Mouse (Mus musculus): ENCODE measurements around the gene Dnajb9. TPM values are rescaled to one million over a fixed set of nuclear protein-coding genes. Genes with fewer than 3 reads are reported as not detected.
"Not testable (repeated sequence)": the region's sequence is repeated elsewhere in the genome, so short reads cannot be mapped to it uniquely, and the experiment has no call there.

Dnajb9 gene
- polyA plus RNA-seq, 1 experiment from 2014 or later: 22.3 TPM

GRCm38 (mm10) chr12:44221070-44221469, 10.9 kb upstream of the Dnajb9 start, which contains the start of gene Pnpla8:
Pnpla8 (plus strand) TSS chr12:44221370.
- Histone ChIP-seq H3K4me3 (ENCODE audit: low read depth, low read length) (peak within 1 kb of the TSS; percentile 56), H3K4me2 (ENCODE audit: low read depth, low read length) (peak within 1 kb of the TSS; percentile 69), H3K27me3 (ENCODE audit: control insufficient read depth, insufficient read depth, low read depth, low read length) (peaks cover 11% of the 10 kb centered on the region), H3K9ac (ENCODE audit: low read depth, low read length) (peak within 1 kb of the TSS; percentile 37; the same call in 1 of the 2 replicates)
- not testable (repeated sequence) for H3K9me3 ChIP-seq (replicated peaks; ENCODE audit: control insufficient read depth, low read length); ATAC-seq (ENCODE audit: low read depth); H3K36me3 ChIP-seq (ENCODE audit: control insufficient read depth, insufficient read depth); H3K27ac ChIP-seq (ENCODE audit: low read length); H3K4me1 ChIP-seq (ENCODE audit: control insufficient read depth, low read depth, low read length)
- 65% methylated on average over 2 of the region's 2 CpGs for WGBS (ENCODE audit: insufficient replicate concordance)

GRCm38 (mm10) chr12:44211555-44211954, 1.4 kb upstream of the Dnajb9 start:
- 70% methylated on average over 3 of the region's 3 CpGs for WGBS (ENCODE audit: insufficient replicate concordance)
- no peak for ATAC-seq (ENCODE audit: low read depth)
- Histone ChIP-seq H3K4me3 (ENCODE audit: low read depth, low read length) (no peak overlapping the region), H3K9me3 (replicated peaks; ENCODE audit: control insufficient read depth, low read length) (no peaks in the 10 kb centered on the region), H3K4me1 (ENCODE audit: control insufficient read depth, low read depth, low read length) (peaks cover 5% of the 10 kb centered on the region), H3K9ac (ENCODE audit: low read depth, low read length) (no peak overlapping the region), H3K27me3 (ENCODE audit: control insufficient read depth, insufficient read depth, low read depth, low read length) (no peaks in the 10 kb centered on the region), H3K36me3 (ENCODE audit: control insufficient read depth, insufficient read depth) (no peaks in the 10 kb centered on the region), H3K4me2 (ENCODE audit: low read depth, low read length) (no peak overlapping the region), H3K27ac (ENCODE audit: low read length) (no peak overlapping the region)

GRCm38 (mm10) chr12:44209141-44209823, 844 bp downstream of the Dnajb9 start:
- H3K4me3 ChIP-seq (ENCODE audit: low read depth, low read length): peak overlapping the region; percentile 91
- peaks cover 5% of the 10 kb centered on the region for H3K4me1 ChIP-seq (ENCODE audit: control insufficient read depth, low read depth, low read length)
- peak; percentile 1; the same call in 1 of the 2 replicates for ATAC-seq (ENCODE audit: low read depth)
- peak overlapping the region; percentile 77 for H3K27ac ChIP-seq (ENCODE audit: low read length)
- no peaks in the 10 kb centered on the region for H3K27me3 ChIP-seq (ENCODE audit: control insufficient read depth, insufficient read depth, low read depth, low read length)
- H3K36me3 ChIP-seq (ENCODE audit: control insufficient read depth, insufficient read depth): no peaks in the 10 kb centered on the region; the same call in 1 of the 2 replicates
- peak overlapping the region; percentile 87 for H3K9ac ChIP-seq (ENCODE audit: low read depth, low read length)
- under 1% methylated on average over 37 of the region's 37 CpGs for WGBS (ENCODE audit: insufficient replicate concordance)
- no peaks in the 10 kb centered on the region for H3K9me3 ChIP-seq (replicated peaks; ENCODE audit: control insufficient read depth, low read length)
- peak overlapping the region; percentile 96 for H3K4me2 ChIP-seq (ENCODE audit: low read depth, low read length)

GRCm38 (mm10) chr12:44197873-44198525, 12.1 kb downstream of the Dnajb9 start:
- Histone ChIP-seq H3K9me3 (replicated peaks; ENCODE audit: control insufficient read depth, low read length) (no peaks in the 10 kb centered on the region), H3K4me1 (ENCODE audit: control insufficient read depth, low read depth, low read length) (no peaks in the 10 kb centered on the region; the same call in none of the 2 replicates), H3K36me3 (ENCODE audit: control insufficient read depth, insufficient read depth) (no peaks in the 10 kb centered on the region), H3K27me3 (ENCODE audit: control insufficient read depth, insufficient read depth, low read depth, low read length) (no peaks in the 10 kb centered on the region), H3K27ac (ENCODE audit: low read length) (no peak overlapping the region), H3K4me3 (ENCODE audit: low read depth, low read length) (no peak overlapping the region), H3K4me2 (ENCODE audit: low read depth, low read length) (no peak overlapping the region), H3K9ac (ENCODE audit: low read depth, low read length) (no peak overlapping the region)
- WGBS (ENCODE audit: insufficient replicate concordance): 12% methylated on average over 4 of the region's 4 CpGs
- peak; percentile 71 for ATAC-seq (ENCODE audit: low read depth)

- 46% methylated on average over 9 of the region's 9 CpGs for WGBS (ENCODE audit: insufficient replicate concordance)
- H3K4me2 ChIP-seq (ENCODE audit: low read depth, low read length): no peak overlapping the region
- H3K36me3 ChIP-seq (ENCODE audit: control insufficient read depth, insufficient read depth): no peaks in the 10 kb centered on the region
- H3K9ac ChIP-seq (ENCODE audit: low read depth, low read length): no peak overlapping the region
- H3K27ac ChIP-seq (ENCODE audit: low read length): no peak overlapping the region
- H3K9me3 ChIP-seq (replicated peaks; ENCODE audit: control insufficient read depth, low read length): no peaks in the 10 kb centered on the region
- H3K4me1 ChIP-seq (ENCODE audit: control insufficient read depth, low read depth, low read length): no peaks in the 10 kb centered on the region
- ATAC-seq (ENCODE audit: low read depth): no peak
- H3K27me3 ChIP-seq (ENCODE audit: control insufficient read depth, insufficient read depth, low read depth, low read length): no peaks in the 10 kb centered on the region
- H3K4me3 ChIP-seq (ENCODE audit: low read depth, low read length): no peak overlapping the region
Measured at GRCm38 (mm10) chr12:44181081-44181982, 28.8 kb downstream of the Dnajb9 start.

- ATAC-seq (ENCODE audit: low read depth): no peak
- Histone ChIP-seq H3K9ac (ENCODE audit: low read depth, low read length) (no peak overlapping the region), H3K4me1 (ENCODE audit: control insufficient read depth, low read depth, low read length) (no peaks in the 10 kb centered on the region), H3K36me3 (ENCODE audit: control insufficient read depth, insufficient read depth) (no peaks in the 10 kb centered on the region), H3K27ac (ENCODE audit: low read length) (no peak overlapping the region), H3K4me3 (ENCODE audit: low read depth, low read length) (no peak overlapping the region), H3K4me2 (ENCODE audit: low read depth, low read length) (no peak overlapping the region), H3K9me3 (replicated peaks; ENCODE audit: control insufficient read depth, low read length) (no peaks in the 10 kb centered on the region), H3K27me3 (ENCODE audit: control insufficient read depth, insufficient read depth, low read depth, low read length) (no peaks in the 10 kb centered on the region)
- 52% methylated on average over 2 of the region's 2 CpGs for WGBS (ENCODE audit: insufficient replicate concordance)
Measured at GRCm38 (mm10) chr12:44177038-44177355, 33.1 kb downstream of the Dnajb9 start.

- no peaks in the 10 kb centered on the region for H3K36me3 ChIP-seq (ENCODE audit: control insufficient read depth, insufficient read depth)
- H3K27me3 ChIP-seq (ENCODE audit: control insufficient read depth, insufficient read depth, low read depth, low read length): no peaks in the 10 kb centered on the region
- no peak overlapping the region for H3K4me2 ChIP-seq (ENCODE audit: low read depth, low read length)
- no peaks in the 10 kb centered on the region for H3K9me3 ChIP-seq (replicated peaks; ENCODE audit: control insufficient read depth, low read length)
- no peak overlapping the region for H3K4me3 ChIP-seq (ENCODE audit: low read depth, low read length)
- no peak for ATAC-seq (ENCODE audit: low read depth)
- H3K9ac ChIP-seq (ENCODE audit: low read depth, low read length): no peak overlapping the region
- no peaks in the 10 kb centered on the region for H3K4me1 ChIP-seq (ENCODE audit: control insufficient read depth, low read depth, low read length)
- 34% methylated on average over 10 of the region's 10 CpGs for whole genome bisulfite sequencing (ENCODE audit: insufficient replicate concordance)
- H3K27ac ChIP-seq (ENCODE audit: low read length): no peak overlapping the region
Measured at GRCm38 (mm10) chr12:44176331-44177037, 33.6 kb downstream of the Dnajb9 start.

- Histone ChIP-seq H3K27me3 (ENCODE audit: control insufficient read depth, insufficient read depth, low read depth, low read length) (no peaks in the 10 kb centered on the region), H3K9ac (ENCODE audit: low read depth, low read length) (no peak overlapping the region), H3K4me2 (ENCODE audit: low read depth, low read length) (no peak overlapping the region), H3K36me3 (ENCODE audit: control insufficient read depth, insufficient read depth) (no peaks in the 10 kb centered on the region), H3K4me3 (ENCODE audit: low read depth, low read length) (no peak overlapping the region), H3K9me3 (replicated peaks; ENCODE audit: control insufficient read depth, low read length) (no peaks in the 10 kb centered on the region), H3K27ac (ENCODE audit: low read length) (no peak overlapping the region), H3K4me1 (ENCODE audit: control insufficient read depth, low read depth, low read length) (no peaks in the 10 kb centered on the region)
- ATAC-seq (ENCODE audit: low read depth): no peak
Measured at GRCm38 (mm10) chr12:44166949-44167348, 43.2 kb downstream of the Dnajb9 start.

Measured in liver, embryonic 16.5 days (tissue).